Mouse (Mus musculus) c-Kit-negative CD71-positive TER-119-positive erythroid progenitor cells, embryonic 14.5 days (primary cell): ENCODE results near the gene Prss37.

ENCODE experiments used
- DNase-seq: peaks from one replicate; pipeline ENCODE4 v3.0.0-alpha.2; 2013; ENCODE audit warnings: low read depth, low spot score

The Prss37 gene

GRCm38 (mm10) chr6:40519408-40519807, at the start of gene Prss37:
Gene Prss37, minus strand, starts transcription at chr6:40519508.
- DNase-seq, result no peak

GRCm38 (mm10) chr6:40554950-40555349, 35.6 kb upstream of the Prss37 start, which contains the start of gene Olfr461:
Gene Olfr461, minus strand, starts transcription at chr6:40555050.
- DNase-seq, result no peak

- DNase-seq, result no peak
Observed at GRCm38 (mm10) chr6:40544690-40545089, 25.4 kb upstream of the Prss37 start.

GRCm38 (mm10) chr6:40493229-40493628, 26.1 kb downstream of the Prss37 start, which contains the start of gene Tas2r108:
Gene Tas2r108, plus strand, starts transcription at chr6:40493529.
- DNase-seq, result no peak

GRCm38 (mm10) chr6:40490933-40491332, 28.4 kb downstream of the Prss37 start, which contains the start of gene Tas2r137:
Gene Tas2r137, plus strand, starts transcription at chr6:40491233.
- DNase-seq, result no peak

- no peak for DNase-seq
Observed at GRCm38 (mm10) chr6:40482318-40482717, 37.0 kb downstream of the Prss37 start.

GRCm38 (mm10) chr6:40479705-40480104, 39.6 kb downstream of the Prss37 start:
- DNase-seq, result no peak

- no peak for DNase-seq
Observed at GRCm38 (mm10) chr6:40476132-40476531, 43.2 kb downstream of the Prss37 start.

- peak; percentile 5 for DNase-seq
Observed at GRCm38 (mm10) chr6:40471720-40472010, 47.6 kb downstream of the Prss37 start.

GRCm38 (mm10) chr6:40470916-40471719, 48.2 kb downstream of the Prss37 start, which contains the start of gene Ssbp1:
Gene Ssbp1, plus strand, starts transcription at chr6:40471352.
- DNase-seq, result peak; percentile 75

GRCm38 (mm10) chr6:40465710-40466109, 53.6 kb downstream of the Prss37 start:
- DNase-seq, result no peak
